12 mouse cellular contexts compared by ENCODE assay signal in genomic region chr16:23235173-23235694, GRCm38 (mm10).
"Had no signal": no experiment of that assay in that cellular context is flagged by ENCODE, and none has a peak within 500 bp of the region (broad histone marks: within the 10 kb centered on the region; RNA-seq: fewer than 3 reads in every experiment).

No protein-coding gene starts in this region.

- H3K27ac ChIP-seq: left cerebral cortex, adult 2 months; limb, embryonic 10.5 days; liver, embryonic 12.5 days; lung, embryonic 15.5 days; midbrain, embryonic 13.5 days had no signal

- H3K4me2 ChIP-seq: liver, embryonic 12.5 days; lung, embryonic 15.5 days; midbrain, embryonic 13.5 days had no signal

- H3K9me3 ChIP-seq: limb, embryonic 10.5 days; liver, embryonic 12.5 days; lung, embryonic 15.5 days; midbrain, embryonic 13.5 days had no signal

- H3K27me3 ChIP-seq: lung, embryonic 15.5 days; midbrain, embryonic 13.5 days had no signal

- H3K9ac ChIP-seq: liver, embryonic 12.5 days; liver, postnatal 0 days; lung, embryonic 15.5 days; midbrain, embryonic 13.5 days had no signal

- DNase-seq: kidney, adult 8-10 months; kidney, postnatal 25 days; liver, postnatal 0 days; lung, postnatal 14 days; thymus, adult 18-20 months; thymus, postnatal 14 days had no signal

- H3K4me3 ChIP-seq: left cerebral cortex, adult 2 months; limb, embryonic 10.5 days; liver, embryonic 12.5 days; lung, embryonic 15.5 days; midbrain, embryonic 13.5 days had no signal

- H3K36me3 ChIP-seq: liver, embryonic 12.5 days had no signal

- ATAC-seq: intestine, postnatal 0 days; liver, embryonic 12.5 days; liver, postnatal 0 days; midbrain, embryonic 13.5 days had no signal
